Mouse (Mus musculus): Measurements from ENCODE around the gene Aldh1a1. TPM values are rescaled to one million over a fixed set of nuclear protein-coding genes. Genes with fewer than 3 reads are reported as not detected.

The Aldh1a1 gene
- total and polyA plus RNA-seq, 2 experiments from 2014 or later: 2.7 to 5.3 TPM

- ATAC-seq (ENCODE audit: insufficient read depth, low read depth) (no peak), DNase-seq (ENCODE audit: low spot score) (no peak)
- TF ChIP-seq EP300 (IDR thresholded peaks at IDR 0.05; ENCODE audit: low read depth): no peak
- TF ChIP-seq CTCF (IDR thresholded peaks at IDR 0.05; ENCODE audit: low read depth): no peak
- Histone ChIP-seq H3K9ac (replicated peaks; ENCODE audit: low read depth, low read length) (no peak overlapping the region), H3K4me1 (ENCODE audit: control insufficient read depth, insufficient read depth) (no peaks in the 10 kb centered on the region), H3K36me3 (replicated peaks; ENCODE audit: control insufficient read depth, insufficient read depth, low read length) (no peaks in the 10 kb centered on the region), H3K4me2 (ENCODE audit: low read depth, low read length) (no peak overlapping the region), H3K4me3 (ENCODE audit: low read depth, low read length) (no peak overlapping the region), H3K27me3 (ENCODE audit: control insufficient read depth, insufficient read depth, low read length) (no peaks in the 10 kb centered on the region), H3K27ac (ENCODE audit: low read depth) (no peak overlapping the region), H3K9me3 (replicated peaks; ENCODE audit: control insufficient read depth, low read length) (no peaks in the 10 kb centered on the region)
Observed at GRCm38 (mm10) chr19:20496476-20496875, 4.0 kb downstream of the Aldh1a1 start.

DNA sequence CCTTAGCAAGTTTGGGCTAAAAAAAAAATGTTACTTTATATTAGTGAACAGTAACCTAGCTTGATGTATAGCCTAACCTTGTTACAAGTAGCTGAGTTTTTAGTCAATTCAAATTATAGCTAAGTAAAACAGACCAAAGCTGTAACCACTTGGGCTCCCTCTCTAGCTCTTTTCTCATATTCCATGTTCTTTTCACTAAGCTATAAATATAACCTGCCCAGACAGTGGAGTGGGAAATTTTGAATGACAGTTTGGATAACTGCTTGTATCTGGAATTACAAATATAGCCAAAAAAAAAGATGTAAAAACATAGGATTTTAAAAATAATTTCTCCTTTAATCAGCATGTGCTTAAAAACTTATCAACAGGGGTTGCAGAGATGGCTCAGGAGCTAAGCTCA lies 12.8 kb downstream of the Aldh1a1 start:
- Histone ChIP-seq H3K27me3 (ENCODE audit: control insufficient read depth, insufficient read depth, low read length) (no peaks in the 10 kb centered on the region), H3K27ac (ENCODE audit: low read depth) (no peak overlapping the region), H3K4me2 (ENCODE audit: low read depth, low read length) (no peak overlapping the region), H3K9me3 (replicated peaks; ENCODE audit: control insufficient read depth, low read length) (no peaks in the 10 kb centered on the region), H3K36me3 (replicated peaks; ENCODE audit: control insufficient read depth, insufficient read depth, low read length) (no peaks in the 10 kb centered on the region), H3K9ac (replicated peaks; ENCODE audit: low read depth, low read length) (no peak overlapping the region), H3K4me3 (ENCODE audit: low read depth, low read length) (no peak overlapping the region), H3K4me1 (ENCODE audit: control insufficient read depth, insufficient read depth) (no peaks in the 10 kb centered on the region)
- no peak for TF ChIP-seq EP300 (IDR thresholded peaks at IDR 0.05; ENCODE audit: low read depth)
- no peak for TF ChIP-seq CTCF (IDR thresholded peaks at IDR 0.05; ENCODE audit: low read depth)
- DNase-seq (ENCODE audit: low spot score) (no peak), ATAC-seq (ENCODE audit: insufficient read depth, low read depth) (no peak)

DNA sequence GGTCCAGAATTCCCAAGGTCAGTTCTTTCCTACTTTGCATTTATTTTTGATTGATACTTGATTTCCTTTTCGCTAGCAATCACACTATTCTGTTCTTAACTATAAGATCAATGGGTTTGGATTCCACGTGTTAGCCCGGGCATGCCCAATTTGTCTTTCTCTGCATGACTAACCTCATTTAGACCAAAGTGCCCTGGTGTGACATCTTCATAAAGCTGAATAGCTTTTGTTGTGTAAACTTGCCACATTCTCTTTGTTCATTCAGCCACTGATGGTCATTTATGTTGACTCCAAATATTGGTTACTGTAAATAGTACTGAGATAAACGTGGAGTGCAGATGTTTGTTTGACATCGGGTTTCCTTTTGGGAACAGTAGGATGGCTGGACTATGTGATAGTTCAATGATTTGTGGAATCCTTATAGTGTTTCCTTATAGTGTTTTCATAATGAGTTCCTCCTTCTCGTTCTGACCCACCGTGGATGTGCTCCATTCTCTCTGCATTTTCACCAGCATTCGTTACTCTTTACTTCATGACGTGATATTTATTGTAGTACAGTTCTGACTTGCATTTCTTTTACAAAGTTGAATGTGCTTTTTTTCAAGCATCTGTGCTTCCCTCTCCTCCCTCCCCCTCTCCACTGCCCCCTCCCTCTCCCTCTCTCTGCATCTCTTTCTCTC lies 14.6 kb downstream of the Aldh1a1 start:
- Histone ChIP-seq H3K4me1 (ENCODE audit: control insufficient read depth, insufficient read depth) (no peaks in the 10 kb centered on the region), H3K36me3 (replicated peaks; ENCODE audit: control insufficient read depth, insufficient read depth, low read length) (no peaks in the 10 kb centered on the region), H3K27me3 (ENCODE audit: control insufficient read depth, insufficient read depth, low read length) (no peaks in the 10 kb centered on the region), H3K9me3 (replicated peaks; ENCODE audit: control insufficient read depth, low read length) (no peaks in the 10 kb centered on the region), H3K27ac (ENCODE audit: low read depth) (no peak overlapping the region), H3K4me3 (ENCODE audit: low read depth, low read length) (no peak overlapping the region), H3K9ac (replicated peaks; ENCODE audit: low read depth, low read length) (no peak overlapping the region), H3K4me2 (ENCODE audit: low read depth, low read length) (no peak overlapping the region)
- WGBS: 70% methylated on average over 9 of the region's 9 CpGs
- DNase-seq (ENCODE audit: low spot score) (no peak), ATAC-seq (ENCODE audit: insufficient read depth, low read depth) (no peak)
- no peak for TF ChIP-seq EP300 (IDR thresholded peaks at IDR 0.05; ENCODE audit: low read depth)
- TF ChIP-seq CTCF (IDR thresholded peaks at IDR 0.05; ENCODE audit: low read depth): no peak

- ATAC-seq (ENCODE audit: insufficient read depth, low read depth): no peak
- H3K9ac ChIP-seq (replicated peaks; ENCODE audit: low read depth, low read length): no peak overlapping the region
- no peaks in the 10 kb centered on the region for H3K36me3 ChIP-seq (replicated peaks; ENCODE audit: control insufficient read depth, insufficient read depth, low read length)
- H3K4me2 ChIP-seq (ENCODE audit: low read depth, low read length): no peak overlapping the region
- H3K27me3 ChIP-seq (ENCODE audit: control insufficient read depth, insufficient read depth, low read length): no peaks in the 10 kb centered on the region
- no peak overlapping the region for H3K4me3 ChIP-seq (ENCODE audit: low read depth, low read length)
- no peaks in the 10 kb centered on the region for H3K9me3 ChIP-seq (replicated peaks; ENCODE audit: control insufficient read depth, low read length)
- no peak for DNase-seq (ENCODE audit: low spot score)
- H3K4me1 ChIP-seq (ENCODE audit: control insufficient read depth, insufficient read depth): no peaks in the 10 kb centered on the region
- H3K27ac ChIP-seq (ENCODE audit: low read depth): no peak overlapping the region
- 45% methylated on average over 4 of the region's 4 CpGs for WGBS
- TF ChIP-seq CTCF (IDR thresholded peaks at IDR 0.05; ENCODE audit: low read depth) (no peak), EP300 (IDR thresholded peaks at IDR 0.05; ENCODE audit: low read depth) (no peak)
Observed at GRCm38 (mm10) chr19:20508609-20509008, 16.1 kb downstream of the Aldh1a1 start.

DNA sequence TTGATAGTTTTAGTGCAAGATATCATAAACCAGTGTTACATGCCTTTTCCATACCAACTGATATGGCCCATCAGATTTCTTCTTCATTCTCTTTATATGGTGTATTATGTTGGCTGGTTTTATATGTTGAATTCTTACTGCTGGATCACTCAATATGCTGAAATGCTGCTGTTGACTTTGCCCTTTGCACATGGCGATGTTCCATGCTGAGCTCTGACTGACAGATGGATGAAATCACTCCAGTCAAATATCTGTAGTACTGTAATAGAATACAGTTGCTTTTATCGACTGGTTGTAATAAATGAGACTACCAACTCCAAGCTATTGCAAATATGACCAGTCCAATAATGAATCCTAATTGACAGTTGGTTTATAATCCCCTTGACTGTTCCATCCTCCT lies 19.5 kb downstream of the Aldh1a1 start:
- Histone ChIP-seq H3K4me2 (ENCODE audit: low read depth, low read length) (no peak overlapping the region), H3K9ac (replicated peaks; ENCODE audit: low read depth, low read length) (no peak overlapping the region), H3K4me3 (ENCODE audit: low read depth, low read length) (no peak overlapping the region), H3K27me3 (ENCODE audit: control insufficient read depth, insufficient read depth, low read length) (no peaks in the 10 kb centered on the region), H3K4me1 (ENCODE audit: control insufficient read depth, insufficient read depth) (no peaks in the 10 kb centered on the region), H3K27ac (ENCODE audit: low read depth) (no peak overlapping the region), H3K9me3 (replicated peaks; ENCODE audit: control insufficient read depth, low read length) (no peaks in the 10 kb centered on the region), H3K36me3 (replicated peaks; ENCODE audit: control insufficient read depth, insufficient read depth, low read length) (no peaks in the 10 kb centered on the region)
- TF ChIP-seq CTCF (IDR thresholded peaks at IDR 0.05; ENCODE audit: low read depth): no peak
- no peak for TF ChIP-seq EP300 (IDR thresholded peaks at IDR 0.05; ENCODE audit: low read depth)
- DNase-seq (ENCODE audit: low spot score) (no peak), ATAC-seq (ENCODE audit: insufficient read depth, low read depth) (no peak)
- 72% methylated on average over 2 of the region's 2 CpGs for WGBS

DNA sequence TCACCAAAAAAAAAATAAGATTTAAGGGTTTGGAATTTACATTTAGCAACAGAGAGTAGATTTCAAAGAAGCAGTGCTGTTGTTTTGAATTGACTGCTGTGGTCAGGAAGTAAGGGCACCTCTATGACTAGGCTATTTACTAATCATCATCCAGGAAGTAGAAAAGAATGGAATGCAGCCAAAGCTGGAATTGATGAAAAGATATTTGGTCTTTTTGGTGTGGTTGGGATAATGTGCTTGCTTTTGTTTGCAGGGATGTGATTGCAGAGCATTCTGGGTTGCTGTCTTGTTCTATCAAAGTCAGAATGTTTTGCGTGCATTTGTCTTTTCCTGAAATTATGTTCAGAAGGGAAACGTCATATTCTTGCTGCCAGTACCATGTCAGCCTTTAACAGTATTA lies 20.7 kb downstream of the Aldh1a1 start:
- Histone ChIP-seq H3K27me3 (ENCODE audit: control insufficient read depth, insufficient read depth, low read length) (no peaks in the 10 kb centered on the region), H3K27ac (ENCODE audit: low read depth) (no peak overlapping the region), H3K9ac (replicated peaks; ENCODE audit: low read depth, low read length) (no peak overlapping the region), H3K4me1 (ENCODE audit: control insufficient read depth, insufficient read depth) (no peaks in the 10 kb centered on the region), H3K4me2 (ENCODE audit: low read depth, low read length) (no peak overlapping the region), H3K9me3 (replicated peaks; ENCODE audit: control insufficient read depth, low read length) (no peaks in the 10 kb centered on the region), H3K36me3 (replicated peaks; ENCODE audit: control insufficient read depth, insufficient read depth, low read length) (no peaks in the 10 kb centered on the region), H3K4me3 (ENCODE audit: low read depth, low read length) (no peak overlapping the region)
- TF ChIP-seq EP300 (IDR thresholded peaks at IDR 0.05; ENCODE audit: low read depth) (no peak), CTCF (IDR thresholded peaks at IDR 0.05; ENCODE audit: low read depth) (no peak)
- ATAC-seq (ENCODE audit: insufficient read depth, low read depth): no peak
- 72% methylated on average over 2 of the region's 2 CpGs for WGBS
- DNase-seq (ENCODE audit: low spot score): no peak
